Mouse (Mus musculus) cerebellum, adult 2 months (tissue): Measurements from ENCODE around the gene Peli2. TPM values are rescaled to one million over a fixed set of nuclear protein-coding genes. Genes with fewer than 3 reads are reported as not detected.

Source experiments
- DNase-seq, 2 experiments: peaks; one replicate each; pipeline ENCODE4 v3.0.0; 2021
- H3K27ac ChIP-seq: fragments of 200-500 bp; 2 replicates; pipeline ENCODE4 v1.5.1; 2012; ENCODE audit warnings: low read length, control low read depth, inconsistent platforms; ENCODE audit not compliant: insufficient read depth
- H3K27me3 ChIP-seq: fragments of 200-500 bp; 2 replicates; pipeline ENCODE4 v1.6.1; 2012; ENCODE audit warnings: inconsistent platforms, mild to moderate bottlenecking, low read length, moderate library complexity; ENCODE audit not compliant: control insufficient read depth, insufficient read depth
- H3K4me1 ChIP-seq: fragments of 200-500 bp; 2 replicates; pipeline ENCODE4 v1.6.1; 2011; ENCODE audit warnings: low read length; ENCODE audit not compliant: control insufficient read depth, insufficient read depth
- H3K4me3 ChIP-seq: fragments of 200-500 bp; replicated peaks from 2 replicates; pipeline ENCODE3; 2011; ENCODE audit warnings: mild to moderate bottlenecking, low read depth, low read length, control low read depth; ENCODE audit not compliant: insufficient read depth
- CTCF ChIP-seq: fragments of 200-500 bp; IDR thresholded peaks from 2 replicates; pipeline ENCODE4 v1.5.1; 2011; ENCODE audit warnings: low read depth, mild to moderate bottlenecking, control low read depth, low read length, moderate library complexity, borderline replicate concordance; ENCODE audit not compliant: insufficient read depth
- POLR2A ChIP-seq: fragments of 200-500 bp; IDR thresholded peaks from 2 replicates; pipeline ENCODE4 v1.6.1; 2011; ENCODE audit warnings: low read length, control low read depth, borderline replicate concordance; ENCODE audit not compliant: insufficient read depth
- WGBS: fragments of 180-500 bp; shearing (Covaris S2); methylation state at CpG from one replicate; pipeline ENCODE4 v1.1.7; 2018; 5-methylcytosine and 5-hydroxymethylcytosine counted together
- polyA plus RNA-seq: library from polyadenylated mRNA; depleted of rRNA; stranded (reverse); fragments of >200 nt; gene quantifications from 2 replicates; pipeline ENCODE4 v1.2.3, GENCODE M21; 2012

The Peli2 gene
- polyA plus RNA-seq, 1 experiment: 28.5 TPM

- DNase-seq: no peak
Observed at GRCm38 (mm10) chr14:48147688-48148087, 27.1 kb downstream of the Peli2 start.

DNA sequence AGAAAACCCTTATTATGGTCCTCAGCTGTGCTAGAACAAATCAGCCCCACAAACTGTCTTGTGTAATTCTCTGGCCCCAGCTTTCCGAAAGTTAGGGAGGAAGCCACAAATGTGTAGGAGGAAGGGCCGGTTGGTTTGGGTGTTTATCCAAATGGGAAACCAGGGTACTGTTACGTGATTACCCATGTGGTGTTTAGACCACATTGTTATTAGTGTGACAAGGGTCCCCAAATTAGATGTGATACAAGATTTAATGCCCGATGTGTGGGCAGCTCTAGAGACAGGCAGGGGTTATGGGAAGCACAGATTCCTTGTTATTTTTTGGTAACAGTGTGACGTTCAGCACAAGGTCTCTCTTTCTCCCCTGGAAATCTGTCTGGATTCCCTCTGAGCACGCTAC, 28.0 kb downstream of the Peli2 start:
- no peaks in the 10 kb centered on the region for H3K27me3 ChIP-seq
- H3K27ac ChIP-seq: no peak overlapping the region
- 80% methylated on average over 6 of the region's 6 CpGs for WGBS
- no peak for DNase-seq
- TF ChIP-seq CTCF: no peak
- no peak for TF ChIP-seq POLR2A
- peaks cover 11% of the 10 kb centered on the region for H3K4me1 ChIP-seq
- no peak overlapping the region for H3K4me3 ChIP-seq

More at GRCm38 (mm10) chr14:48147688-48148087, 27.1 kb downstream of the Peli2 start:
- no peaks in the 10 kb centered on the region for H3K27me3 ChIP-seq
- H3K4me1 ChIP-seq: peaks cover 12% of the 10 kb centered on the region
- 78% methylated on average over 6 of the region's 6 CpGs for WGBS
- no peak overlapping the region for H3K27ac ChIP-seq
- H3K4me3 ChIP-seq: no peak overlapping the region
- TF ChIP-seq POLR2A (no peak), CTCF (no peak; the same call in 1 of the 2 replicates)

DNA sequence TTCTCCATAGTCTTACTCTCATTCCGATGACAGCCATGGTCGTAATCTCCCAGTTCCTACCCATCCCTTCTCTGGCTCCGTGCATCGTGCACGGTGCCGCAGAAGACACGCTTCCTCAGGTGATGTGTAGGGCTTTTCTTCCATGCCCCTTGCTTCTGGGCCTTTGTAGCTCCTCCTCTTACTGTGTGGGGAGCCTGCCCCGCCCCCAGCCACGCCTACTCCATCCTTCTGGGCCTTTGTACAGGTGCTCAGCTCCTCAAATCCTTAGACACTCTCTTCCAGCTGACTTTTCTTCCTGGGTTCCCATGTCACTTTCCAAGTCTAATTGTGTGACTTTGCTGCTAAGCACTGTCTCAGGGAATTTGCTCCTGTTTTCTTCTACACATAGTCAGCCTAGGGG, 28.7 kb downstream of the Peli2 start:
- H3K4me3 ChIP-seq: no peak overlapping the region
- H3K27ac ChIP-seq: no peak overlapping the region
- no peak for DNase-seq
- peaks cover 5% of the 10 kb centered on the region for H3K4me1 ChIP-seq
- 91% methylated on average over 9 of the region's 9 CpGs for WGBS
- no peak for TF ChIP-seq CTCF
- TF ChIP-seq POLR2A: no peak
- H3K27me3 ChIP-seq: no peaks in the 10 kb centered on the region

GRCm38 (mm10) chr14:48150903-48151302, 30.3 kb downstream of the Peli2 start:
- Histone ChIP-seq H3K4me1 (peaks cover 3% of the 10 kb centered on the region; the same call in 1 of the 2 replicates), H3K27me3 (no peaks in the 10 kb centered on the region), H3K4me3 (no peak overlapping the region), H3K27ac (no peak overlapping the region)
- 92% methylated on average over 1 of the region's 1 CpGs for WGBS
- TF ChIP-seq POLR2A: no peak
- no peak for DNase-seq

DNA sequence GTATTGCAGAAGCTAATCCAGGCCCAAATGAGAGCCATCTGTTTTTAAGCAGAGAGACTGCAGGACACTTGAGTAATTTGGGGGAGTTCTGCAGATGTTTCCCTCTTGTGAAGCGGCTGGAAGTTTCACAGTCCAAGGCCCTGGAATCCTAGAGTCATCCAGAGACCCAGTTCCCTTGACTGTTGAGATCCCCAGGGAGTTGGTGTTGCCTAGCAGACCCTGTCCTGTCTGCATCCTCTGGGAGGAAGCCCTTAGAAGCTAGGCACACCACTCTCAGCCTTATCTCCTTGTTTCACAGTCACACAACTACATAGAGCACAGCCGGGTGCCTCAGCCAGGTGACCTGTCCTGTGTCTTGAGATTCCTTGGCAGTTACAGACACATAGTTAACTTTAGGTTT, 30.9 kb downstream of the Peli2 start:
- Histone ChIP-seq H3K4me3 (no peak overlapping the region), H3K27ac (no peak overlapping the region), H3K27me3 (no peaks in the 10 kb centered on the region), H3K4me1 (peaks cover 3% of the 10 kb centered on the region; the same call in 1 of the 2 replicates)
- no peak for DNase-seq
- 93% methylated on average over 2 of the region's 2 CpGs for WGBS
- TF ChIP-seq POLR2A (no peak), CTCF (no peak)

DNA sequence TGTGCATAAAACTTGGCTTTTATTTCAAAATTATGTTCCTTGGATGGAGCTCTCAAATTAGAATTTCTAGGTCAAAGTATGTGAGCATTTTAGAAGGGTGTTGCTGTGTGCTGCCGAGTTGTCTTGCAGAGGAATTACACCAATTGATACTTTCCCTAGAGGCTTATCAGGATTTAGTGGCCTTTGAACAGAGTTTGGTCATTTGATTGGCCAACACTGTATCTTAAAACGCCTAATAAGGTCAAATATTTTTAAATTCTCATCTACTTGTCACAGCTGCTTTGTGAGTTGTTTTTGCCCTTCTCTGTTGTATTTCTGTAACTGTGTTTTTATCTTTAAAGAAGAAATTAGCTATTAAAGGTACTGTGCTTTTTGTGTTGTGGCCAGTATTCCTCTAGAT, 32.4 kb downstream of the Peli2 start:
- peaks cover 6% of the 10 kb centered on the region; the same call in 1 of the 2 replicates for H3K4me1 ChIP-seq
- no peak for DNase-seq
- H3K4me3 ChIP-seq: no peak overlapping the region
- TF ChIP-seq CTCF (no peak), POLR2A (no peak)
- 64% methylated on average over 2 of the region's 2 CpGs for WGBS
- no peak overlapping the region for H3K27ac ChIP-seq
- H3K27me3 ChIP-seq: no peaks in the 10 kb centered on the region

DNA sequence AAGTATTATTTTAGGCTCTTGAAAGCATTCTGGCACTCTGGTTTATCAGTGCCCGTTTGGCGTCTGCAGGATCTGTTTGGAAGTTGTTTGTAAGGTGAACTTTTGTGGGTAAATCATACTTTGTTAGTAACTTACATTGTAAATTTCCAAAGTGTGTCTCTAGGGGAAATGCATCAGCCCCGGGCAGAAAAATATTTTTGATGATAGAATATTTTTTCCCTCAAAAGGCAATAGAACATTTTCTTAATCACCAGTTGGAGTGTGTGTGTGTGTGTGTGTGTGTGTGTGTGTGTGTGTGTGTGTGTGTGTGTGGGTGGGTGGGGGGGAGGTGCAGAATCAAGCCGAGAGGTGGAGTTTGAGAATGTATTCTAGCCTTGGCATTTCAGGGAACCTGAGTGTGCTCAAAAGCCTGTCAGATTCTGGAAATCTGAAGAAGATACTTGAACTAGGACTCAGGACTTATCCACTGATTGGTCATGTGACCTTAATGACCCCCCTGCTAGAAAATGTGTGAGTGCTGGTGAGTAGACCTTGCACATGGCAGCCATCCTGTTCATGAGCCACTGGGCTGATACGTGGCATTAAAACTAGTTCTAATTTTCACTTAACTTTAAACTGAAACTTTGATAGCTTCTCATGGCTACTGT, 33.4 kb downstream of the Peli2 start:
- no peak overlapping the region for H3K27ac ChIP-seq
- DNase-seq: no peak

GRCm38 (mm10) chr14:48154641-48155040, 34.0 kb downstream of the Peli2 start:
- Histone ChIP-seq H3K27me3 (no peaks in the 10 kb centered on the region), H3K4me1 (peaks cover 10% of the 10 kb centered on the region), H3K4me3 (no peak overlapping the region), H3K27ac (no peak overlapping the region)
- TF ChIP-seq POLR2A: no peak
- no peak for DNase-seq
- 63% methylated on average over 8 of the region's 8 CpGs for WGBS

More for the DNA sequence above, 33.4 kb downstream of the Peli2 start:
- 82% methylated on average over 5 of the region's 5 CpGs for WGBS
- TF ChIP-seq CTCF: no peak
- no peak for TF ChIP-seq POLR2A
- Histone ChIP-seq H3K4me3 (no peak overlapping the region), H3K4me1 (peaks cover 10% of the 10 kb centered on the region), H3K27me3 (no peaks in the 10 kb centered on the region)

DNA sequence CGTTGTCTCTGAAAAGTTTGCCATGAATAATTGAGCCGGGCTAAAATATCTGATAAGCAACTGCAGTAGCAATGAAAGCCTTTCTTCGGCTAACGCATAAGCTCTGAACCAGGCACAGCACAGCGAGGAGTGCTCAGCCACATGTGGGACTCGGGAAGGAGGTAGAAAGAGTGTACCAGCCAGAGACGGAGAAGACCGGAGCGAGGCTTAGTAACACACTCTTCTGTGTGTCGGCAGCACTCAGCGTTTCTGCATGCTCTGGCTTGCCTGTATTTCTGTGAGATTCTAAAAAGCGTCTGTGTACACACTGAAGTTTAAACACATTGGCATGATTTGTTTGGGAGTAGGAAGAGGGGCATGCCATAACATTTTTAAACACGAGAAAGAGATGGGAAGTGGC, 34.5 kb downstream of the Peli2 start:
- no peak for DNase-seq
- Histone ChIP-seq H3K27ac (no peak overlapping the region), H3K4me1 (peaks cover 10% of the 10 kb centered on the region), H3K27me3 (no peaks in the 10 kb centered on the region), H3K4me3 (no peak overlapping the region)
- TF ChIP-seq POLR2A: no peak
- no peak for TF ChIP-seq CTCF
- 62% methylated on average over 13 of the region's 13 CpGs for WGBS
